Mouse (Mus musculus): ENCODE measurements around the gene Ube2h. TPM values are rescaled to one million over a fixed set of nuclear protein-coding genes. Genes with fewer than 3 reads are reported as not detected.

Ube2h gene
- total RNA-seq, 2 experiments from 2014 or later = 86.8 to 94.7 TPM

GRCm38 (mm10) chr6:30168275-30168674 lies 136.1 kb downstream of the Ube2h start:
- DNase-seq (ENCODE audit: low spot score in 2 of 2) = no peak

DNA sequence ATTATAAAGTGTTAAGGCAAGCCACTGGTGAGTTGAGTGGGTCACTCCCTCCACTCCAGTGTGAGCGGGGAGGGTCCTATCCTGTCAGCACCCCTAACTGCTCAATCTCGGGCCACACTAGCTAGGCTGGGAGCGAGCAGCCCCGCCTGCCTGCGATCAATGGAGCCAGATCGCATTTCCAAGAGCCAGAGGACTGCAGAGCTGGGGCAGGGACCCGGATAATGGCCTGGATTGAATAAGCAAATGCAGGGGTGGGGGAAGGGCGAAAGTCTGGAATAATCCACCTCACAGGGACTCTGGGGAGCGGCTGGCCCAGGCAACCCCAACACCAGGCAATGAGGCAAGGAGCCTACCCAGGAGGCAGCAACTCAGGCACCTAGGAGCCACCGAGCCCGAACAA lies 137.1 kb downstream of the Ube2h start:
- DNase-seq (ENCODE audit: low spot score in 2 of 2) = no peak

GRCm38 (mm10) chr6:30166349-30166748 lies 138.0 kb downstream of the Ube2h start:
- no peak for DNase-seq (ENCODE audit: low spot score in 2 of 2)

GRCm38 (mm10) chr6:30162091-30162490 lies 142.2 kb downstream of the Ube2h start:
- no peak for DNase-seq (ENCODE audit: low spot score in 2 of 2)

DNA sequence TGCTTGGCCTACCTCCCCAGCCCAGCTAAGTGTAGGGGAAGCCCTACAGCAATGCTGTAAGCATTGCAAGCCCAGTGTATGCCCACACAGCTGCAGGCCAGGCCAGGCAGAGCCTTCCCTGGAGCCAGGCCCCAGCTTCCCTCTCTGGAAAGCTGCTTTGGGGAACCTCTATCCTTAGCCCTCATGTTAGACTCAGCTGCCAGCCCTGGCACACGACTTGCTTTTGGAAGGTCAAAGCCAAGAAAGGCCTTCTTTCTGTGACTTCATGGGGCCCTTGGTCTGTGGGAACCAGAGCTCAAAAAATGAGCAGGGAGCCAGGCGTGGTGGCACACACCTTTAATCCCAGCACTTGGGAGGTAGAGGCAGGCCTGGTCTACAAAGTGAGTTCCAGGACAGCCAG lies 142.7 kb downstream of the Ube2h start:
- DNase-seq (ENCODE audit: low spot score in 2 of 2) = no peak

Small RNA genes within 50 kb of the gene (microRNA-seq; reads per million reads assigned to microRNA genes)
- 2.8 to 9.5 reads per million in 2 experiments for gene Mir182
- 9.1 to 14.9 reads per million in 2 experiments for gene Mir183
- gene Mir96 = 0.23 to 0.57 reads per million in 2 experiments

Other genes with a start within 250 kb of the Ube2h start
- 10 to 100 TPM; 26.5 to 27.6 TPM for gene Zc3hc1, start 86.5 kb upstream of the Ube2h start, total RNA-seq (2021)
- 100 to 1,000 TPM; 140 to 141 TPM for gene Klhdc10, start 97.3 kb upstream of the Ube2h start, total RNA-seq (2021)
- gene Tmem209, start 205.2 kb upstream of the Ube2h start, total RNA-seq (2021) = 10 to 100 TPM; 17.3 to 18.0 TPM
- under 1 TPM; 0.81 TPM for gene Ssmem1, start 205.3 kb upstream of the Ube2h start, total RNA-seq (2021)
- gene Cpa2, start 237.0 kb upstream of the Ube2h start, total RNA-seq (2021) = 1 to 10 TPM; 1.2 to 2.0 TPM

Data from layer of hippocampus, postnatal 14 days (tissue).